Mouse (Mus musculus) inflammation-experienced regulatory T-cells, adult 6 months (primary cell): Measurements from ENCODE around the gene Mdk. TPM values are rescaled to one million over a fixed set of nuclear protein-coding genes. Genes with fewer than 3 reads are reported as not detected.

Source experiments
- ATAC-seq: one replicate; pipeline ENCODE4 v1.8.0; 2017
- polyA plus RNA-seq, 3 experiments: library from polyadenylated mRNA; unstranded; fragments of 100-300 nt; shearing (Covaris generic); gene quantifications; one replicate each; pipeline ENCODE4 v1.2.1; 2017

Mdk gene
- polyA plus RNA-seq, 3 experiments from 2014 or later: 1.5 to 2.2 (median 1.5) TPM

GRCm38 (mm10) chr2:91906141-91906540 is 26.0 kb downstream of the Mdk start:
- ATAC-seq: no peak

GRCm38 (mm10) chr2:91904618-91905307 is 27.3 kb downstream of the Mdk start:
- ATAC-seq: no peak

GRCm38 (mm10) chr2:91903171-91903925 is 28.7 kb downstream of the Mdk start:
- no peak for ATAC-seq

DNA sequence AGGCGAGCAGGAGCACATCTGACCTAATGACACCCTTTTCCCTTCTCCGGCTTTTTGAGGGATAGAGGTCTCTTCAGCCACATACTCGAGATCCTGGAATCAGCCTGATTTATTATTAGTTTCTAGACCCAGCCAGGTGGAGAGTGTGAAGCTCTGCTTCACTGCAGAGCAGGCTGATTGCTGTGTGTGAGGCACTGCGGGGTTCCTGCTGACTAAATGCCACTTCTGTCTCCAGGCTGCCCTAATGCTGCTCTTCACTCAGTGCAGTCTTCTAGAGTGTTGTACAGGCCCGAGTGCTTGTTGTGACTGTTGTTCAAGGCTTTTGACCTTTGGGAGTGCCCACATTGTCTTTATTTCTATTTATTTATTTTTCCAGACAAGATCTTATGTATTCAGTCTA is 29.8 kb downstream of the Mdk start:
- ATAC-seq: no peak

GRCm38 (mm10) chr2:91900431-91900830 is 31.7 kb downstream of the Mdk start:
- no peak for ATAC-seq

- no peak for ATAC-seq
Observed at GRCm38 (mm10) chr2:91899141-91899540, 33.0 kb downstream of the Mdk start.

GRCm38 (mm10) chr2:91897968-91898367 is 34.1 kb downstream of the Mdk start:
- ATAC-seq: no peak

GRCm38 (mm10) chr2:91895401-91895800 is 36.7 kb downstream of the Mdk start:
- no peak for ATAC-seq

DNA sequence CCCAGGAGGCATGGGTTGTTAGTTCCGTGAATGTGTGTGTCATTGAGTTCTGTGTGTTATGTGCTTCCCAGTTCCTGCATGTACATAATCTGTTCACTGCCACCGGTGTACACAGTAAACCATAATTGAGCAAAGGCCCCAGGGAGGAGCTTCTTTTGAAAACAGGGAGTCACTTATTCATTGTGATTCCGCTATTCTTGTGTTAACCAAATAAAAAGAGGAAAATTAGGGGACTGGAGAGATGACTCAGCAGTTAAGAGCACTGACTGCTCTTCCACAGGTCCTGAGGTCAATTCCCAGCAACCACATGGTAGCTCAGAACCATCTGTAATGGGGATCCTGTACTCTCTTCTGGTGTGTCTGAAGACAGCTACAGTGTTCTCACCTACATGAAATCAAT is 37.4 kb downstream of the Mdk start:
- ATAC-seq: no peak

DNA sequence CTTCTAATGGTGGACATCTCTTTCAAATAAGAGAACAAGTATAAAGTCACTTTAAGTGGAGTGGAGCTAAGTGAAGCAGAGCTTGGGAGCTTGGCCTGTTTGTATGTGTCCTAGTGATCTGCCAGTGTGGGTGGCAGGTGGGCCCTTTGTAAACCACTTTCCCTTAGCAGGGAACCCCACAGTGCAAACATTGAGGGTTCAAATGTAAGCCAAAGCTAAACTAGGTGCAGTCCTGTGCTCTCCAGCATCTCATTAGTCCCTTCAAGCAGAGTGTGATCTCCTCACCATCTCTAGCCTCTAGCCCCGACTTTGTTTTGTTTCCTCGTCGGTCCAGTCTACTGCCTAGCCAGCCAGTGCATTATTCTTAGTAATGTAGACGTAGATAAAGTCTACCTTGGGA is 47.5 kb downstream of the Mdk start:
- ATAC-seq: no peak

DNA sequence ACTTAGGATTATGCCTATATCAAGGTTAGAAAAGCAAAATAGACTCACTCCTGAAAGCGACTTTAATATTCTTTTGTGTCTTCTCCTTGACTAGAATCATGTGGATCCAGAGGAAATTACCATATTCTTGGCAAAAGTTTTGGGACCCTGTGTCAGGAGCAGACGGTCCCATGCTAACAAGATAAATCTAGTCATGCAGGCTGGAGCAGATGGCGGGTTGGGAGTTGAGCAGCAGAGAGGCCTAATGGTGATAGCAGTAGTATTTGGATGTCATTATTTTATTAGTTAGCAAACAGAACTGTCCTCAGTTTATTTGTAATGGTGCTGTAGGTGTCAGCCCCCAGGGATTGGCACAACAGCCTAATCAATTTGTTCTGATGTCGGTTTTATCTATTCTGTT is 48.1 kb downstream of the Mdk start:
- no peak for ATAC-seq

Other genes with a start within 250 kb of the Mdk start
- gene Atg13, start 221.7 kb downstream of the Mdk start, polyA plus RNA-seq: 10 to 100 TPM; 23.5 to 30.7 (median 27.4) TPM
- gene Harbi1, start 221.4 kb downstream of the Mdk start, polyA plus RNA-seq: 10 to 100 TPM; 10.1 to 17.8 (median 12.1) TPM
- 10 to 100 TPM; 25.0 to 38.9 (median 32.2) TPM for gene Ambra1, start 202.2 kb downstream of the Mdk start, polyA plus RNA-seq
- 1 to 10 TPM in 1 of 3 experiments, under 1 TPM in 1, not detected in 1; 0.23 to 1.9 TPM for gene Chrm4, start 5.0 kb downstream of the Mdk start, polyA plus RNA-seq
- gene Gm9821, start 13.4 kb upstream of the Mdk start, polyA plus RNA-seq: 1 to 10 TPM in 1 of 3 experiments, under 1 TPM in 2; 0.78 to 1.8 (median 0.83) TPM
- gene Dgkz, start 43.6 kb upstream of the Mdk start, polyA plus RNA-seq: 100 to 1,000 TPM in 2 of 3 experiments, 10 to 100 TPM in 1; 89.4 to 181 (median 130) TPM
- 1 to 10 TPM in 2 of 3 experiments, under 1 TPM in 1; 0.92 to 1.7 (median 1.1) TPM for gene Creb3l1, start 92.2 kb upstream of the Mdk start, polyA plus RNA-seq
- 10 to 100 TPM; 44.3 to 68.5 (median 54.2) TPM for gene Phf21a, start 160.8 kb upstream of the Mdk start, polyA plus RNA-seq